Mouse (Mus musculus) limb, embryonic 12.5 days (tissue): ENCODE results near the gene Dynll1. TPM values are rescaled to one million over a fixed set of nuclear protein-coding genes. Genes with fewer than 3 reads are reported as not detected.

ENCODE experiments used
- ATAC-seq: fragments of 200-750 bp; cut with Nextera tagmentation; 2 replicates; pipeline ENCODE4 v1.8.0; 2017; ENCODE audit warnings: low read depth, moderate TSS enrichment; ENCODE audit not compliant: insufficient number of reproducible peaks, insufficient read depth, low FRiP score, low TSS enrichment
- H3K27ac ChIP-seq: fragments of 300-500 bp; sonication (generic); 2 replicates; pipeline ENCODE4 v1.5.1; 2016; ENCODE audit warnings: mild to moderate bottlenecking, moderate library complexity
- H3K27me3 ChIP-seq: fragments of 300-500 bp; sonication (generic); 2 replicates; pipeline ENCODE4 v1.6.1; 2016; ENCODE audit warnings: mild to moderate bottlenecking, moderate library complexity
- H3K36me3 ChIP-seq: fragments of 300-500 bp; sonication (generic); 2 replicates; pipeline ENCODE4 v1.6.1; 2016; ENCODE audit warnings: mild to moderate bottlenecking, moderate library complexity
- H3K4me1 ChIP-seq: fragments of 300-500 bp; sonication (generic); replicated peaks from 2 replicates; pipeline ENCODE4 v1.6.1; 2016
- H3K4me2 ChIP-seq: fragments of 300-500 bp; sonication (generic); 2 replicates; pipeline ENCODE4 v1.6.1; 2016; ENCODE audit warnings: mild to moderate bottlenecking, moderate library complexity
- H3K4me3 ChIP-seq: fragments of 300-500 bp; sonication (generic); replicated peaks from 2 replicates; pipeline ENCODE4 v1.5.1; 2016; ENCODE audit warnings: mild to moderate bottlenecking
- H3K9ac ChIP-seq: fragments of 300-500 bp; sonication (generic); replicated peaks from 2 replicates; pipeline ENCODE4 v1.6.1; 2016; ENCODE audit warnings: mild to moderate bottlenecking, moderate library complexity
- H3K9me3 ChIP-seq: fragments of 300-500 bp; sonication (generic); 2 replicates; pipeline ENCODE4 v1.6.1; 2016; ENCODE audit warnings: mild to moderate bottlenecking, moderate library complexity
- WGBS: fragments of 180-500 bp; shearing (Covaris S2); methylation state at CpG from one replicate; pipeline ENCODE4 v1.1.7; 2016; 5-methylcytosine and 5-hydroxymethylcytosine counted together
- polyA plus RNA-seq: library from polyadenylated mRNA; unstranded; fragments of >200 nt; fragmentation: Nextera tagmentation; extraction: Ambion mirVana; gene quantifications from 2 replicates; pipeline ENCODE4 v1.2.1, GENCODE M21; 2016

Dynll1 gene
- polyA plus RNA-seq, 1 experiment from 2014 or later = 1,818 TPM

DNA sequence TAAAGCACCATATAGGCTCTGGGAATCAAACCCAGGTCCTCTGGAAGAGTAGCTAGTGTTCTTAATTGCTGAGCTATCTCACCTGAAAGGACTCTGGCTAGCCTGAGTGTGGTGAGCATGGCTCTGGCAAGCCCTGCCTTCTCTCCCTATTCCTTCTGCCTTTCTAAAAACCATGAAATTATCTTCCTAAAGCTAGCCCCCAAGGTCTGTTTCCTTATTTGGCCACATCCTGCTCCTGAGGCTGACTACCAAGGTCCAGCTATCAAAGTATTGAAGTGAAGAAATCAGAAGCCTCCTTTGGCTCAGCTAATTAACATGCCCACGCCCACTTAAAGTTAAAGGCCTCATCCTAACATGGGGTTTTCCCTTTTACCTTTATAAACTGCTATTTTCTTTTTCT lies 26.0 kb downstream of the Dynll1 start:
- Histone ChIP-seq H3K36me3 (peaks cover 4% of the 10 kb centered on the region; the same call in 1 of the 2 replicates), H3K9ac (no peak overlapping the region; the same call in 1 of the 2 replicates), H3K27ac (no peak overlapping the region), H3K9me3 (no peaks in the 10 kb centered on the region), H3K27me3 (no peaks in the 10 kb centered on the region), H3K4me1 (peaks cover 17% of the 10 kb centered on the region), H3K4me2 (no peak overlapping the region), H3K4me3 (no peak overlapping the region)
- ATAC-seq = no peak
- 89% methylated on average over 1 of the region's 1 CpGs for WGBS

GRCm38 (mm10) chr5:115274353-115274752 lies 26.4 kb downstream of the Dynll1 start:
- H3K9ac ChIP-seq = no peak overlapping the region
- H3K27me3 ChIP-seq = no peaks in the 10 kb centered on the region
- H3K4me1 ChIP-seq = peaks cover 21% of the 10 kb centered on the region
- H3K9me3 ChIP-seq = no peaks in the 10 kb centered on the region
- H3K4me3 ChIP-seq = no peak overlapping the region
- WGBS = 75% methylated on average over 1 of the region's 1 CpGs
- no peak overlapping the region for H3K27ac ChIP-seq
- no peak overlapping the region for H3K4me2 ChIP-seq
- no peak for ATAC-seq
- peaks cover 9% of the 10 kb centered on the region; the same call in 1 of the 2 replicates for H3K36me3 ChIP-seq

GRCm38 (mm10) chr5:115273549-115274135 lies 27.2 kb downstream of the Dynll1 start:
- WGBS = 76% methylated on average over 6 of the region's 6 CpGs
- H3K9me3 ChIP-seq = no peaks in the 10 kb centered on the region
- peaks cover 25% of the 10 kb centered on the region for H3K4me1 ChIP-seq
- H3K4me2 ChIP-seq = peak overlapping the region; percentile 54
- peaks cover 15% of the 10 kb centered on the region; the same call in 1 of the 2 replicates for H3K36me3 ChIP-seq
- no peak overlapping the region; the same call in 1 of the 2 replicates for H3K9ac ChIP-seq
- peak overlapping the region; percentile 70; the same call in 1 of the 2 replicates for H3K27ac ChIP-seq
- no peaks in the 10 kb centered on the region for H3K27me3 ChIP-seq
- ATAC-seq = no peak
- no peak overlapping the region; the same call in 1 of the 2 replicates for H3K4me3 ChIP-seq

DNA sequence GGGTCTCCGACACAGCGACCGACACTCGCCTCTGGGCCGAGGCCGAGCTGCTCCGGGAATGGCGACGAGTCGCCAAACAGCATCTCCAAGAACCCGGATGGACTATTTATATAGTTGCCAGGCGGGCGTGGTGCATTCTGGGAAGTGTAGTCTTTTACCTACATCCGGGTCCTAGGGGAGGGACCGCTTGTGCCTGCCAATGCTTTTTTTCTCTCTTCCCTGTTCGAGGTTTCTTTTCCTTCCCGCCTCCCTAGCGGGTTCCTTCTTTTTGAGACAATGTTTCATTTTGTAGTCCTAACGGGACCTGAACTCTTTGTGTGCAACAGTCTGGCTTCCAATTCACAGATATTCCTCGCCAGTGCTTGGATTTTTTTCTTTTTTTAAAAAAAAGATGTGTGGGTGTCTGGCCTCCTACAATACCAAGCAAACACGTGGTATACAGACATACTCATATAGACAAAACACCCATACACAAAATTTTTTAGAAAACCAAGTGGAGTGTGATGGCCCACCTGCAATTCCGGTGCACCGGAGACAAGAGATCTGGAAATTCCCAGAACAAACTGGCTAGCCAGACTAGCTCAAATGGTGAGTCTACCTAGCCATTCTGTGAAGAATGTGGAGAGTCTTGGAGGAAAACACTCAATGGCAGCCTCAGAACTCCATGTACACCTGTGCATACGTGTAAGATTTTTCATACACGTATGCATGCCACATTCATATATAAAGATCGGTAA lies 27.8 kb downstream of the Dynll1 start, which contains the start of gene Rnf10:
TSS of gene Rnf10 (minus strand) at position 87 of the 737 bp plus-strand sequence.
- Histone ChIP-seq H3K4me1 (peaks cover 25% of the 10 kb centered on the region), H3K4me3 (peak within 1 kb of the TSS; percentile 100), H3K36me3 (peaks cover 21% of the 10 kb centered on the region; the same call in 1 of the 2 replicates), H3K27ac (peak within 1 kb of the TSS; percentile 82), H3K9ac (peak within 1 kb of the TSS; percentile 97), H3K4me2 (peak within 1 kb of the TSS; percentile 67), H3K27me3 (no peaks in the 10 kb centered on the region), H3K9me3 (no peaks in the 10 kb centered on the region)
- WGBS = 14% methylated on average over 26 of the region's 26 CpGs
- ATAC-seq = peak; percentile 83

- no peaks in the 10 kb centered on the region for H3K27me3 ChIP-seq
- peaks cover 25% of the 10 kb centered on the region for H3K4me1 ChIP-seq
- ATAC-seq = no peak
- no peaks in the 10 kb centered on the region for H3K9me3 ChIP-seq
- peak overlapping the region; percentile 67 for H3K4me2 ChIP-seq
- peak overlapping the region; percentile 100 for H3K4me3 ChIP-seq
- H3K27ac ChIP-seq = peak overlapping the region; percentile 82
- H3K9ac ChIP-seq = peak overlapping the region; percentile 97
- under 1% methylated on average over 71 of the region's 77 CpGs for WGBS
- peaks cover 21% of the 10 kb centered on the region; the same call in 1 of the 2 replicates for H3K36me3 ChIP-seq
Observed at GRCm38 (mm10) chr5:115271931-115272811, 28.6 kb downstream of the Dynll1 start.

GRCm38 (mm10) chr5:115269969-115270368 lies 30.8 kb downstream of the Dynll1 start:
- Histone ChIP-seq H3K4me3 (peak overlapping the region; percentile 100; the same call in 1 of the 2 replicates), H3K27me3 (no peaks in the 10 kb centered on the region), H3K9ac (no peak overlapping the region), H3K9me3 (no peaks in the 10 kb centered on the region), H3K4me1 (peaks cover 32% of the 10 kb centered on the region), H3K4me2 (peak overlapping the region; percentile 67), H3K27ac (no peak overlapping the region), H3K36me3 (peaks cover 38% of the 10 kb centered on the region)
- no peak for ATAC-seq
- 100% methylated on average over 1 of the region's 1 CpGs for WGBS

DNA sequence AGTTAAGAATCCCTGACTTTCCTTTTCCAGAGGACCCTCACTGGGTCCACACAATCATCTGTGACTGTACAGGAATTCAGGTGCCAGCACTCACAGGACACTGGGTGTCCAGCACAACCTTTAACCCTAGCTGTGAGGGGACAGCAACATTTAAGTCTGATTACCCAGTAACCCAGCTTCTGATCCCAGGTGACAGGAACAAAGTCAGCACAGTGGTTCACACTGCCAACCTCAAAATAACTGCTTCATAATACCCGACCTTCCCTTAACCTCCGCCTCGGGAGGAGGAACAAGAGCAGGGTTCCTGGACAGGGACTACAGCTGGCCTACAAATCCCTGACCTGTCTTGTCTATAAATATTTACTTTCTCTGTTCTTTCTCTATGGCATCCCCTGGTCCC lies 32.5 kb downstream of the Dynll1 start:
- H3K27me3 ChIP-seq = no peaks in the 10 kb centered on the region
- H3K9ac ChIP-seq = no peak overlapping the region
- H3K27ac ChIP-seq = no peak overlapping the region
- H3K4me1 ChIP-seq = peaks cover 32% of the 10 kb centered on the region
- H3K9me3 ChIP-seq = no peaks in the 10 kb centered on the region
- WGBS = 67% methylated on average over 3 of the region's 3 CpGs
- H3K4me3 ChIP-seq = no peak overlapping the region
- peaks cover 46% of the 10 kb centered on the region for H3K36me3 ChIP-seq
- no peak for ATAC-seq
- H3K4me2 ChIP-seq = no peak overlapping the region

GRCm38 (mm10) chr5:115267469-115268045 lies 33.2 kb downstream of the Dynll1 start:
- H3K4me2 ChIP-seq = no peak overlapping the region
- H3K36me3 ChIP-seq = peaks cover 53% of the 10 kb centered on the region
- no peaks in the 10 kb centered on the region for H3K27me3 ChIP-seq
- peaks cover 32% of the 10 kb centered on the region for H3K4me1 ChIP-seq
- ATAC-seq = no peak
- no peak overlapping the region for H3K4me3 ChIP-seq
- H3K9me3 ChIP-seq = no peaks in the 10 kb centered on the region
- no peak overlapping the region for H3K9ac ChIP-seq
- peak overlapping the region; percentile 51; the same call in 1 of the 2 replicates for H3K27ac ChIP-seq
- WGBS = 86% methylated on average over 3 of the region's 3 CpGs

GRCm38 (mm10) chr5:115266787-115267468 lies 33.9 kb downstream of the Dynll1 start:
- 91% methylated on average over 8 of the region's 8 CpGs for WGBS
- Histone ChIP-seq H3K4me2 (no peak overlapping the region), H3K36me3 (peaks cover 58% of the 10 kb centered on the region), H3K9me3 (no peaks in the 10 kb centered on the region), H3K27ac (peak overlapping the region; percentile 51; the same call in 1 of the 2 replicates), H3K4me3 (no peak overlapping the region), H3K9ac (no peak overlapping the region), H3K4me1 (peaks cover 32% of the 10 kb centered on the region), H3K27me3 (no peaks in the 10 kb centered on the region)
- no peak for ATAC-seq

DNA sequence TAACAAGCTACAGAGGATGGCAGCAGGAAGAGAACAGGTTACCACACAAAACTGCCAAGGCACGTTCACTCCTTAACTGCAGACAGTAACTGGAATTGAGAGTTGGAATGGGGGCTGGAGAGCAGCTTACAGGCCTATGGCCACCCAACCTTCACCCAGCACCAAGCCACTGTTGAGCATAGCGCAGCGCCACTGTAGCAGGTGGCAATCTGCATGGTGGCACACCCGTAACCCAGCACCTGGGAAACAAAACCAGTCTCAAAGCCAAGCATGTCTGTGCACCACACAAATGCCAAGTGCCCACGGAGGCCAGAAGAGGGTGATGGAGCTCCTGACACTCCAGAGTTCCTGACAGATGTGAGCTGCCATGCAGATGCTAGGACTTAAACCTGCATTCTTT lies 34.5 kb downstream of the Dynll1 start:
- Histone ChIP-seq H3K27ac (peak overlapping the region; percentile 67; the same call in 1 of the 2 replicates), H3K27me3 (no peaks in the 10 kb centered on the region), H3K4me3 (no peak overlapping the region), H3K36me3 (peaks cover 61% of the 10 kb centered on the region), H3K9ac (no peak overlapping the region), H3K4me1 (peaks cover 30% of the 10 kb centered on the region), H3K4me2 (no peak overlapping the region), H3K9me3 (no peaks in the 10 kb centered on the region)
- no peak for ATAC-seq
- WGBS = 90% methylated on average over 5 of the region's 5 CpGs
